Mouse (Mus musculus) layer of hippocampus, adult 2 months (tissue): ENCODE measurements at regions not wholly inside any gene's neighbourhood (a gene's known extent, or its start where the extent isn't known, plus 50 kb on each side); places are given as distances from the start of the nearest gene placed in this dataset.

Source experiments
- DNase-seq, 2 experiments: peaks; one replicate each; pipeline ENCODE4 v3.0.0; 2022; ENCODE audit warnings: low spot score in 2 of 2
- H3K27ac ChIP-seq: fragments of 200-600 bp; 2 replicates; pipeline ENCODE4 v1.8.1; 2022
- H3K4me3 ChIP-seq: fragments of 200-600 bp; 2 replicates; pipeline ENCODE4 v1.8.1; 2022; ENCODE audit warnings: mild to moderate bottlenecking
- CTCF ChIP-seq: fragments of 200-600 bp; conservative IDR thresholded peaks from 2 replicates; pipeline ENCODE4 v1.8.1; 2022; ENCODE audit warnings: antibody characterized with exemption, mild to moderate bottlenecking, moderate library complexity

DNA sequence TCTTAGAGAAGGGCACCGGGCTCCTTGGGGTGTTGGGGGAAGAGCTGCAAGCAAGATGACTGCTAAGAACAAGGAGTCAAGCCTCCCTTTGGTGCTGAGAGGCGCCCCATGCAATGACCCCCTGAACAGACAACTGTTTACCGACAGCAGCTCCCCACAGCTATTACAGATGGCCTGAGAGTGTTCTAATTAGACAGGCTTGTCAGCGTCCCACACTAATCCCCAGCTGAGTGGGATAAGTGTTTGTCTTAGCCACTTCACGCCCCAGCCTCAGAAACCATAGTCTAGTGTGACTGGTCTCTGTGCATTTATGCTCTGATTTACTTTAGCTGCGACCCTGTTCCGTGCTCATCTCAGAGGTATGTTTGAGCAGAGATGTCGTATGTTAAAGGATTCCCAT lies 50.3 kb upstream of the Onecut1 start:
- no peak for TF ChIP-seq CTCF
- no peak overlapping the region for H3K4me3 ChIP-seq
- no peak overlapping the region for H3K27ac ChIP-seq
- DNase-seq: no peak
